Mouse (Mus musculus) heart, embryonic 14.5 days (tissue): ENCODE results near the gene Alpl. TPM values are rescaled to one million over a fixed set of nuclear protein-coding genes. Genes with fewer than 3 reads are reported as not detected.

ENCODE experiments used
- ATAC-seq: fragments of 200-750 bp; cut with Nextera tagmentation; 2 replicates; pipeline ENCODE4 v1.8.0; 2017; ENCODE audit warnings: low read depth, moderate TSS enrichment; ENCODE audit not compliant: insufficient number of reproducible peaks, insufficient read depth, low FRiP score
- H3K27ac ChIP-seq, 2 experiments: fragments of 200-500 bp in 1 of 2; fragments of 300-500 bp in 1 of 2; sonication (generic) in 1 of 2; replicated peaks in 1 of 2; 2 replicates each; pipeline ENCODE4 v1.5.1; 2012 to 2014; ENCODE audit warnings: low read depth in 2 of 2, low read length in 2 of 2, control low read depth in 1 of 2, mild to moderate bottlenecking in 1 of 2, mixed read lengths in 1 of 2; ENCODE audit not compliant: control insufficient read depth in 1 of 2, insufficient read depth in 1 of 2
- H3K27me3 ChIP-seq: fragments of 300-500 bp; sonication (generic); 2 replicates; pipeline ENCODE4 v1.6.1; 2014; ENCODE audit warnings: mild to moderate bottlenecking, low read length, control low read depth; ENCODE audit not compliant: control insufficient read depth, insufficient read depth
- H3K36me3 ChIP-seq: fragments of 300-500 bp; sonication (generic); 2 replicates; pipeline ENCODE4 v1.6.1; 2014; ENCODE audit warnings: mild to moderate bottlenecking, control low read depth, low read length, mixed read lengths; ENCODE audit not compliant: control insufficient read depth, insufficient read depth
- H3K4me1 ChIP-seq, 2 experiments: fragments of 200-500 bp in 1 of 2; fragments of 300-500 bp in 1 of 2; sonication (generic) in 1 of 2; 2 replicates each; pipeline ENCODE4 v1.6.1; 2012 to 2014; ENCODE audit warnings: low read length in 2 of 2, control low read depth in 1 of 2, mixed read lengths in 1 of 2; ENCODE audit not compliant: control insufficient read depth in 2 of 2, insufficient read depth in 2 of 2
- H3K4me2 ChIP-seq: fragments of 300-500 bp; sonication (generic); 2 replicates; pipeline ENCODE4 v1.6.1; 2014; ENCODE audit warnings: mild to moderate bottlenecking, low read length
- H3K4me3 ChIP-seq, 2 experiments: fragments of 200-500 bp in 1 of 2; fragments of 300-500 bp in 1 of 2; sonication (generic) in 1 of 2; 2 replicates each; pipeline ENCODE4 v1.5.1; 2012 to 2014; ENCODE audit warnings: low read length in 2 of 2, mild to moderate bottlenecking in 2 of 2, control low read depth in 1 of 2, low read depth in 1 of 2, moderate library complexity in 1 of 2; ENCODE audit not compliant: control insufficient read depth in 1 of 2, insufficient read depth in 1 of 2
- H3K9ac ChIP-seq: fragments of 300-500 bp; sonication (generic); 2 replicates; pipeline ENCODE4 v1.6.1; 2014; ENCODE audit warnings: mild to moderate bottlenecking, low read length
- H3K9me3 ChIP-seq: fragments of 300-500 bp; sonication (generic); 2 replicates; pipeline ENCODE4 v1.6.1; 2016; ENCODE audit warnings: low read length, control low read depth; ENCODE audit not compliant: control insufficient read depth
- WGBS: fragments of 180-500 bp; shearing (Covaris S2); extraction: QIAGEN DNeasy Blood & Tissue Kit; methylation state at CpG from one replicate; pipeline ENCODE4 v1.1.7; 2014; 5-methylcytosine and 5-hydroxymethylcytosine counted together
- polyA plus RNA-seq: library from polyadenylated mRNA; unstranded; fragments of >200 nt; fragmentation: Nextera tagmentation; extraction: Ambion mirVana; gene quantifications from 2 replicates; pipeline ENCODE4 v1.2.1, GENCODE M21; 2014

The Alpl gene
- polyA plus RNA-seq, 1 experiment from 2014 or later = 2.2 TPM

DNA sequence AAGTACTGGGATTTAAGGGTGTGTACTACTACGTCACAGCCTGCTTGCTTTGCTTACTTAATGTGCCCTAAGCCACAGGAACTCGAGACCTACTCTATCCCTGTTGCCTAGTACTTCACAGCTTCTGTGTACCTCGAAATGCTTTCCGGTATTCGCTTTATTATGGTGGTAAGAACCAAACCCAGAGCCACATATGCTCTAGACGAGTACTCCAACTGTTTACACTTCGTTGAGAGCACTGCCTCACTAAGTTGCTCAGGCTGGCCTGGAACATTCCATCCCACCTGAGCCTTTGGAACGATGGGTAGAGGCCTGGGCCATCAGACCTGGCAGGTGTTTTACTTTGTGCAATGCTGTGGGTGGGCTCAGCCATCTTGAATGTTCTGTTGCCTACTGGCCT is 100.9 kb downstream of the Alpl start:
- 77% methylated on average over 8 of the region's 8 CpGs for WGBS
- no peak overlapping the region for H3K4me2 ChIP-seq
- H3K27me3 ChIP-seq = peaks cover 4% of the 10 kb centered on the region
- H3K27ac ChIP-seq = no peak overlapping the region
- peaks cover 15 to 30% of the 10 kb centered on the region in 2 experiments for H3K4me1 ChIP-seq
- no peaks in the 10 kb centered on the region for H3K9me3 ChIP-seq
- no peaks in the 10 kb centered on the region for H3K36me3 ChIP-seq
- no peak for ATAC-seq
- H3K4me3 ChIP-seq = no peak overlapping the region
- no peak overlapping the region for H3K9ac ChIP-seq

DNA sequence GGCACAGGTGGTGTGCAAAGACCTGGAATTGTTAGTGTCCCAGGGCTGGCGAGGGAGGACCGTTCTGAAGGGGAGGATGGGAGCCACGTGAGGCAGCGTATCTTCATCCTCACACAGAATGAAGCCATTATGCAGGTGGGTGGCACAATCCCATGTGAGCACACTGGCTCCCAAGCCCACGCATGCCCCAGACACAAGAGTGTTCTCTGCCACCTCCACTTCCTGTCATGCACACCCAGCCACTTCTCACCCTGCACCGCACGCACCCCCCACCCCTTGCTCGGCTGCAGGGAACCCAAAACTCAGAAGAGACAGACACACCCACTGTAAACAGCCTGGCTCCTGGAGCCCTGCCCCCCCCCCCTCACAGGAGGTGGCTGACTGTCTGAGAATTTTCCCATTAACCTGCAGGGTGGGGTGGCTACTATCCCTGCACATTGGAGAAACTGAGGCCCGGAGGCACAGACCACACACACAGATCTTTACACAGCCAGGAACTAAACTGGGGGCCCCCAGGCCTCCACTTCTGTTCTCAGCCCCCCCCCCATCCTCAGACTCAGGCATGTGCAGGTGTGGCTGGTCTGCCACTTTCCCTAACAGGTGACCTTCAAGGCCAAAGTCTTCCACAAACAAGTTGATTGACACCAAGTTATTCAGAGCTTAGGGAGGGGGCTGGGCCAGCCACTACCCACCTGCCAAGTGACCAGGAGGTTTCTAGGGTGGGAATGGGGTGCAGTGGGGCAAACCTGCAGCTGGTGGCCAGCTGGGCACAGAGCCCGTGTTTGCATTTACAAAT is 103.9 kb downstream of the Alpl start:
- H3K27ac ChIP-seq = no peak overlapping the region
- no peak overlapping the region for H3K4me2 ChIP-seq
- H3K4me1 ChIP-seq = peaks cover under 1 to 17% of the 10 kb centered on the region in 2 experiments
- ATAC-seq = no peak
- no peak overlapping the region for H3K4me3 ChIP-seq
- no peaks in the 10 kb centered on the region for H3K36me3 ChIP-seq
- H3K27me3 ChIP-seq = peaks cover 4% of the 10 kb centered on the region
- H3K9ac ChIP-seq = no peak overlapping the region
- 76% methylated on average over 10 of the region's 10 CpGs for whole genome bisulfite sequencing
- no peaks in the 10 kb centered on the region for H3K9me3 ChIP-seq

Other genes starting within 250 kb of the Alpl start
- gene Ldlrad2, start 221.8 kb downstream of the Alpl start, polyA plus RNA-seq = not detected in 2 replicates
- gene Usp48, start 202.6 kb downstream of the Alpl start, polyA plus RNA-seq = 32.1 and 39.5 TPM in 2 replicates
- gene Rap1gap, start 131.7 kb downstream of the Alpl start, polyA plus RNA-seq = 3.9 and 5.0 TPM in 2 replicates
- gene Ece1, start 65.9 kb upstream of the Alpl start, polyA plus RNA-seq = 92.8 and 94.3 TPM in 2 replicates
- 24.9 and 25.1 TPM in 2 replicates for gene Eif4g3, start 196.6 kb upstream of the Alpl start, polyA plus RNA-seq